Mouse (Mus musculus): Measurements from ENCODE around the gene Ankrd44. TPM values are rescaled to one million over a fixed set of nuclear protein-coding genes. Genes with fewer than 3 reads are reported as not detected.
A peak's percentile ranks its signal among the peaks of the same experiment; 100 is the strongest.

The Ankrd44 gene
- polyA plus RNA-seq, 1 experiment from 2014 or later, result 28.9 TPM

GRCm38 (mm10) chr1:54801256-54801655 is 124.9 kb downstream of the Ankrd44 start:
- H3K36me3 ChIP-seq (ENCODE audit: control insufficient read depth, insufficient read depth, low read length), result no peaks in the 10 kb centered on the region
- no peaks in the 10 kb centered on the region for H3K9me3 ChIP-seq (ENCODE audit: control insufficient read depth, low read length)
- no peak for DNase-seq (ENCODE audit: low spot score)
- no peak overlapping the region for H3K27ac ChIP-seq (replicated peaks; ENCODE audit: low read depth, low read length)
- H3K4me2 ChIP-seq (ENCODE audit: low read depth, low read length), result no peak overlapping the region
- H3K4me3 ChIP-seq (ENCODE audit: low read depth, low read length), result no peak overlapping the region
- H3K27me3 ChIP-seq (replicated peaks; ENCODE audit: control insufficient read depth, insufficient read depth, low read length), result no peaks in the 10 kb centered on the region
- 79% methylated on average over 2 of the region's 3 CpGs for WGBS
- no peak overlapping the region for H3K9ac ChIP-seq (ENCODE audit: low read depth, low read length)
- H3K4me1 ChIP-seq (ENCODE audit: control insufficient read depth, insufficient read depth, low read length), result peaks cover 3% of the 10 kb centered on the region; the same call in 1 of the 2 replicates
- no peak for ATAC-seq (ENCODE audit: low read depth)

GRCm38 (mm10) chr1:54799421-54799820 is 126.8 kb downstream of the Ankrd44 start:
- 63% methylated on average over 1 of the region's 1 CpGs for WGBS
- Histone ChIP-seq H3K27ac (replicated peaks; ENCODE audit: low read depth, low read length) (no peak overlapping the region), H3K4me2 (ENCODE audit: low read depth, low read length) (no peak overlapping the region), H3K36me3 (ENCODE audit: control insufficient read depth, insufficient read depth, low read length) (no peaks in the 10 kb centered on the region), H3K4me1 (ENCODE audit: control insufficient read depth, insufficient read depth, low read length) (no peaks in the 10 kb centered on the region; the same call in 1 of the 2 replicates), H3K27me3 (replicated peaks; ENCODE audit: control insufficient read depth, insufficient read depth, low read length) (no peaks in the 10 kb centered on the region), H3K4me3 (ENCODE audit: low read depth, low read length) (no peak overlapping the region), H3K9ac (ENCODE audit: low read depth, low read length) (no peak overlapping the region), H3K9me3 (ENCODE audit: control insufficient read depth, low read length) (no peaks in the 10 kb centered on the region)
- ATAC-seq (ENCODE audit: low read depth) (no peak), DNase-seq (ENCODE audit: low spot score) (no peak)

- Histone ChIP-seq H3K4me3 (ENCODE audit: low read depth, low read length) (no peak overlapping the region), H3K9ac (ENCODE audit: low read depth, low read length) (no peak overlapping the region), H3K36me3 (ENCODE audit: control insufficient read depth, insufficient read depth, low read length) (no peaks in the 10 kb centered on the region), H3K27ac (replicated peaks; ENCODE audit: low read depth, low read length) (no peak overlapping the region), H3K9me3 (ENCODE audit: control insufficient read depth, low read length) (no peaks in the 10 kb centered on the region), H3K4me2 (ENCODE audit: low read depth, low read length) (no peak overlapping the region), H3K4me1 (ENCODE audit: control insufficient read depth, insufficient read depth, low read length) (no peaks in the 10 kb centered on the region; the same call in 1 of the 2 replicates), H3K27me3 (replicated peaks; ENCODE audit: control insufficient read depth, insufficient read depth, low read length) (no peaks in the 10 kb centered on the region)
- no peak for ATAC-seq (ENCODE audit: low read depth)
- DNase-seq (ENCODE audit: low spot score), result no peak
- WGBS, result 64% methylated on average over 3 of the region's 3 CpGs
These were observed 127.8 kb downstream of the Ankrd44 start for GRCm38 (mm10) chr1:54798415-54798814.

- Histone ChIP-seq H3K4me3 (ENCODE audit: low read depth, low read length) (no peak overlapping the region), H3K27me3 (replicated peaks; ENCODE audit: control insufficient read depth, insufficient read depth, low read length) (no peaks in the 10 kb centered on the region), H3K27ac (replicated peaks; ENCODE audit: low read depth, low read length) (no peak overlapping the region), H3K9me3 (ENCODE audit: control insufficient read depth, low read length) (no peaks in the 10 kb centered on the region), H3K9ac (ENCODE audit: low read depth, low read length) (no peak overlapping the region), H3K4me1 (ENCODE audit: control insufficient read depth, insufficient read depth, low read length) (no peaks in the 10 kb centered on the region; the same call in 1 of the 2 replicates), H3K36me3 (ENCODE audit: control insufficient read depth, insufficient read depth, low read length) (no peaks in the 10 kb centered on the region), H3K4me2 (ENCODE audit: low read depth, low read length) (no peak overlapping the region)
- ATAC-seq (ENCODE audit: low read depth) (no peak), DNase-seq (ENCODE audit: low spot score) (no peak)
- 92% methylated on average over 2 of the region's 2 CpGs for WGBS
These were observed 131.5 kb downstream of the Ankrd44 start for GRCm38 (mm10) chr1:54794709-54795108.

- no peaks in the 10 kb centered on the region for H3K9me3 ChIP-seq (ENCODE audit: control insufficient read depth, low read length)
- H3K27ac ChIP-seq (replicated peaks; ENCODE audit: low read depth, low read length), result no peak overlapping the region
- H3K9ac ChIP-seq (ENCODE audit: low read depth, low read length), result no peak overlapping the region
- ATAC-seq (ENCODE audit: low read depth), result peak; percentile 79; the same call in 1 of the 2 replicates
- H3K36me3 ChIP-seq (ENCODE audit: control insufficient read depth, insufficient read depth, low read length), result no peaks in the 10 kb centered on the region
- no peaks in the 10 kb centered on the region for H3K27me3 ChIP-seq (replicated peaks; ENCODE audit: control insufficient read depth, insufficient read depth, low read length)
- 38% methylated on average over 3 of the region's 3 CpGs for WGBS
- H3K4me3 ChIP-seq (ENCODE audit: low read depth, low read length), result no peak overlapping the region
- DNase-seq (ENCODE audit: low spot score), result no peak
- H3K4me1 ChIP-seq (ENCODE audit: control insufficient read depth, insufficient read depth, low read length), result no peaks in the 10 kb centered on the region
- no peak overlapping the region for H3K4me2 ChIP-seq (ENCODE audit: low read depth, low read length)
These were observed 134.8 kb downstream of the Ankrd44 start for GRCm38 (mm10) chr1:54791406-54791805.

- Histone ChIP-seq H3K9me3 (ENCODE audit: control insufficient read depth, low read length) (no peaks in the 10 kb centered on the region), H3K27me3 (replicated peaks; ENCODE audit: control insufficient read depth, insufficient read depth, low read length) (no peaks in the 10 kb centered on the region), H3K4me2 (ENCODE audit: low read depth, low read length) (no peak overlapping the region), H3K9ac (ENCODE audit: low read depth, low read length) (no peak overlapping the region), H3K4me1 (ENCODE audit: control insufficient read depth, insufficient read depth, low read length) (no peaks in the 10 kb centered on the region), H3K4me3 (ENCODE audit: low read depth, low read length) (no peak overlapping the region), H3K27ac (replicated peaks; ENCODE audit: low read depth, low read length) (no peak overlapping the region), H3K36me3 (ENCODE audit: control insufficient read depth, insufficient read depth, low read length) (no peaks in the 10 kb centered on the region)
- DNase-seq (ENCODE audit: low spot score), result no peak
- no peak for ATAC-seq (ENCODE audit: low read depth)
- 63% methylated on average over 7 of the region's 7 CpGs for WGBS
These were observed 136.7 kb downstream of the Ankrd44 start for GRCm38 (mm10) chr1:54789327-54789960.

GRCm38 (mm10) chr1:54788337-54788736 is 137.8 kb downstream of the Ankrd44 start:
- no peaks in the 10 kb centered on the region for H3K27me3 ChIP-seq (replicated peaks; ENCODE audit: control insufficient read depth, insufficient read depth, low read length)
- whole genome bisulfite sequencing, result 72% methylated on average over 4 of the region's 4 CpGs
- no peaks in the 10 kb centered on the region for H3K4me1 ChIP-seq (ENCODE audit: control insufficient read depth, insufficient read depth, low read length)
- H3K9ac ChIP-seq (ENCODE audit: low read depth, low read length), result no peak overlapping the region
- no peak for DNase-seq (ENCODE audit: low spot score)
- no peaks in the 10 kb centered on the region for H3K36me3 ChIP-seq (ENCODE audit: control insufficient read depth, insufficient read depth, low read length)
- H3K4me2 ChIP-seq (ENCODE audit: low read depth, low read length), result no peak overlapping the region
- no peak overlapping the region for H3K27ac ChIP-seq (replicated peaks; ENCODE audit: low read depth, low read length)
- no peak overlapping the region for H3K4me3 ChIP-seq (ENCODE audit: low read depth, low read length)
- no peak for ATAC-seq (ENCODE audit: low read depth)
- H3K9me3 ChIP-seq (ENCODE audit: control insufficient read depth, low read length), result no peaks in the 10 kb centered on the region

GRCm38 (mm10) chr1:54778151-54778550 is 148.0 kb downstream of the Ankrd44 start:
- no peak overlapping the region for H3K9ac ChIP-seq (ENCODE audit: low read depth, low read length)
- WGBS, result 94% methylated on average over 6 of the region's 6 CpGs
- H3K36me3 ChIP-seq (ENCODE audit: control insufficient read depth, insufficient read depth, low read length), result no peaks in the 10 kb centered on the region

GRCm38 (mm10) chr1:54777104-54777503 is 149.1 kb downstream of the Ankrd44 start:
- no peak overlapping the region for H3K27ac ChIP-seq (replicated peaks; ENCODE audit: low read depth, low read length)
- H3K4me1 ChIP-seq (ENCODE audit: control insufficient read depth, insufficient read depth, low read length), result no peaks in the 10 kb centered on the region
- ATAC-seq (ENCODE audit: low read depth) (no peak), DNase-seq (ENCODE audit: low spot score) (no peak)
- WGBS, result 74% methylated on average over 6 of the region's 6 CpGs
- H3K4me3 ChIP-seq (ENCODE audit: low read depth, low read length), result no peak overlapping the region
- no peaks in the 10 kb centered on the region for H3K27me3 ChIP-seq (replicated peaks; ENCODE audit: control insufficient read depth, insufficient read depth, low read length)
- no peaks in the 10 kb centered on the region for H3K9me3 ChIP-seq (ENCODE audit: control insufficient read depth, low read length)
- no peak overlapping the region for H3K9ac ChIP-seq (ENCODE audit: low read depth, low read length)
- no peak overlapping the region for H3K4me2 ChIP-seq (ENCODE audit: low read depth, low read length)
- H3K36me3 ChIP-seq (ENCODE audit: control insufficient read depth, insufficient read depth, low read length), result no peaks in the 10 kb centered on the region

More at GRCm38 (mm10) chr1:54778151-54778550, 148.0 kb downstream of the Ankrd44 start:
- no peak overlapping the region for H3K4me2 ChIP-seq (ENCODE audit: low read depth, low read length)
- DNase-seq (ENCODE audit: low spot score), result no peak
- H3K4me3 ChIP-seq (ENCODE audit: low read depth, low read length), result no peak overlapping the region
- no peaks in the 10 kb centered on the region for H3K27me3 ChIP-seq (replicated peaks; ENCODE audit: control insufficient read depth, insufficient read depth, low read length)
- no peak overlapping the region for H3K27ac ChIP-seq (replicated peaks; ENCODE audit: low read depth, low read length)
- no peak for ATAC-seq (ENCODE audit: low read depth)
- H3K4me1 ChIP-seq (ENCODE audit: control insufficient read depth, insufficient read depth, low read length), result no peaks in the 10 kb centered on the region
- no peaks in the 10 kb centered on the region for H3K9me3 ChIP-seq (ENCODE audit: control insufficient read depth, low read length)
